Mouse (Mus musculus) CH12.LX (cell line): Measurements from ENCODE around the gene Rtp4.

Source experiments
- CTCF ChIP-seq, 2 experiments: IDR thresholded peaks in 1 of 2; conservative IDR thresholded peaks in 1 of 2; 2 replicates each; pipeline ENCODE4 v1.5.1; 2011 to 2012; ENCODE audit warnings: low read depth in 2 of 2, low read length in 2 of 2, improper control_type of control experiment in 1 of 2, inconsistent platforms in 1 of 2, mild to moderate bottlenecking in 1 of 2, moderate library complexity in 1 of 2
- ELF1 ChIP-seq: IDR thresholded peaks from 2 replicates; pipeline ENCODE4 v1.6.1; 2014; ENCODE audit warnings: low read depth, mild to moderate bottlenecking, inconsistent platforms, low read length, improper control_type of control experiment

DNA sequence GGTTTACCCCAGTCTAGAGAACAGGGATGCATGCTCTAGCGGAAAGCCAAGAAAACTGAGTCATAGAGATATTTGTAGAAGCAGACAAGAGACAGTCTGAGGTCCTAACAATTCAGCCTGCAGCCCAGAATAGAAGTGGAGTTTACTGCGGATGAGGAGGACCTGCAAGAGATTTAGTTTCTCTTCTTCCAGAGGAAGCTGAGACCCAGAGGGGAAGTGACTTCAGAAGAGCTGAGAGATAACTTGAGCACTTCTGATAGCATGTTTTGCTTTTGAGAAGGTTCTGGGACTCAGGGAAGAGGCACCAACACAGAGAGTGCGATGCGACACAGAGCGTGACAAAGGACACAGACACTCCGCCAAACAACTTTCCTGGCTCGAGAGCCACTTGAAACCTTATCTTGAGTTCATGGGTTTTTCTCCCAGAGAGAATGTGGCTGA is 21.4 kb upstream of the Rtp4 start:
- TF ChIP-seq CTCF (conservative IDR thresholded peaks at IDR 0.05 in 1 of 2, IDR thresholded peaks at IDR 0.05 in 1 of 2; ENCODE audit: low read depth in 2 of 2, low read length in 2 of 2) (no peak), ELF1 (no peak)
